Mouse (Mus musculus): ENCODE results near the gene Dync1h1.
"Not testable (repeated sequence)": the region's sequence is repeated elsewhere in the genome, so short reads cannot be mapped to it uniquely, and the experiment has no call there.

The Dync1h1 gene

GRCm38 (mm10) chr12:110693378-110693777, 92.1 kb downstream of the Dync1h1 start:
- in situ Hi-C loops (cut with MboI, MseI): not testable (repeated sequence)

DNA sequence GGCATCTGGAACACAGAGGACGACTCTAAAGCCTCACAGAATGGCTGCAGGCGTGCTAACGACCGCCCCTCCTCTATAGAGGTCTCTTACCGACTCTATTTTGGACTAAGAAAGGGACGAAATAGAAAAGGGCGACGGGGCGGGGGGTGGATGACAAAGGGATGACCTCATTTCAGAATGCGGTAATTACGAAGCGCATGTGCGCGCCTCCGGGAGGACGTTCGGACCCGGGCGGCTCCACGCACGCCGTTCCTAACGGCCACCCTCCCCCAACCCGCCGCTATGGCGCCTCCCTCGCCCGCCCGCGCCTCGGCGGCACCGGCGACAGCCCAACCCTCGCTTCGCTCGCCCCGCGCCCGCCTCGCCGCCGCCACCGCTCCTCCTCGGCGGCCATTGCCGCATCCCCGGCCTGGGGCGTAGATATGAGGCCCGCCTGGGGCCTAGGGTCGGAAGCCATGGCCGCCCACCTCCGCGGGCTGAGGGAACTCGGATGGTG, 94.5 kb downstream of the Dync1h1 start:
- in situ Hi-C loops (cut with MboI, MseI): no loop called here

DNA sequence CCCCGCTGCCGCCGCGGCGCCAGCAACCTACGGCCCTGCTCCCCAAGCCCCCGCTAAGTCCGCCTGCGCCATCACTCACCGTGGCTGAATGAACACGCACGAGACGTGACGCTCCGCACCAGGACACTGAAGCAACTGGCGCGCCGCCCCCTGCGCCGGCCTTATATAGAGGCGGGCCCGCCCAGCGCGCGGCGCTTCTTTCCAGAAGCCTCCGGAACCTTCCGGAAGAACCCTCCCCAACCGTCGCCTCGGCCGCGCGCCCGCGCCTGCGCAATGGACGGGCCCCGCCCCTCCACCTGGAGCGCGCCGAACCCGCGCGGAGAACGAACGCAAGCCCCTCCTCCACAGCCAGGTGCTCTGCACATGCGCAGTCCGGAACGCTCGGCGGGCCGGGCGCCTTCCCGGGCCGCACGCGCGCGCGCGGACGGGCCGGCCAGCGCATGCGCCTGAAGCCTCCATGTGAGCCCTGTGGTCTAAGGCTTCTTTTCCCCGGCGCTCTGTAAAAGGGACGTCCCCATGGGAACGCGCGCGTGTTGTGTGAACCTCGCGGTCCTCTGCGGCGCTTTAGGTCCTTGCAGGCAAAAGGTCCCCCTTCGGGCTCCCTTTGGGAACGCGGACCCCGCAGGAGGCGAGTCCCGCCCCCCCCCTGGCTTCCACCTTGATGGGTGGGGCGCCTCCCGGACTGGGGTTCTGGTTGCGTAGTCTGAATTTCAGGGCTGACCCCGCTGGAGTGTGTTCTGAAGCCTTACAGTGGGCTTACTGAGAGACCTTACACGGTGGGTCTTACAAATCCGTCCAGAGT, 95.1 kb downstream of the Dync1h1 start:
- in situ Hi-C loops (cut with MboI, MseI): no loop called here

DNA sequence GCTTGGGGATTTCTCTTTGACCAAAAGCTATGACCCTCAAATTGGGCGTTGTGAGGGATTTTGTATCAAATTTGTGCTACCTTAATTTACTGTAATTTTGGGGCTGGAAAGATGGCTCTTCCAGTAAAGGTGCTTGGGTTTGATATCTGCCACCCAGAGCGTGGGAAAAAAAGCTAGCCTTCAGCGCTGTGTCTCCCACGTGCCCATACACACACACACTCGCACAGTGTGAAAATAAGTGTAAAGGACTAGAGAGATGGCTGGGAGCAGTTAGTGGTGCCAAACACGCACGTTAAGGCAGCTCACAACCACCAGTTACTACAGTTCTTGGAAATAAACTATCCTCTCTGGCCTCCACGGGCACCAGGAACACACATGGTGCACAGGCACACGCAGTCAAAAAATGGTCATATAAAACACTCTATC, 95.7 kb downstream of the Dync1h1 start:
- in situ Hi-C loops (cut with MboI, MseI): no loop called here

DNA sequence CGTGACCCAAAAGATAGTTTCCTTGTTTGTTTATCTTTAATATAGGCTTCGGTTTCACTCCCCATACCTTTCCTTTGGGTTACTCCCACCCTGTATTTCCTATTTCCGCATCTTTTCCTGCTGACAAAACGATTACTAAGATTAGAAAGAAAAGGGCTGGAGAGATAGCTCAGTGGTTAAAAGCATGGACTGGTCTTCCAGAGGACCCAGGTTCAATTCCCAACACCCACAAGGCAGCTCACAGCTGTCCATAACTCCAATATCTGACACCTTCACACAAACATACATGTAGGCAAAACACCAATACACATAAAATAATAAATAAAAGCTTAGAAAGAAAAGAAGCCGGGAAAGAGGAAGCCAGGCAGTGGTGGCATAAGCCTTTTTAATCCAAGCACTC, 96.2 kb downstream of the Dync1h1 start:
- in situ Hi-C loops (cut with MboI, MseI): no loop called here

DNA sequence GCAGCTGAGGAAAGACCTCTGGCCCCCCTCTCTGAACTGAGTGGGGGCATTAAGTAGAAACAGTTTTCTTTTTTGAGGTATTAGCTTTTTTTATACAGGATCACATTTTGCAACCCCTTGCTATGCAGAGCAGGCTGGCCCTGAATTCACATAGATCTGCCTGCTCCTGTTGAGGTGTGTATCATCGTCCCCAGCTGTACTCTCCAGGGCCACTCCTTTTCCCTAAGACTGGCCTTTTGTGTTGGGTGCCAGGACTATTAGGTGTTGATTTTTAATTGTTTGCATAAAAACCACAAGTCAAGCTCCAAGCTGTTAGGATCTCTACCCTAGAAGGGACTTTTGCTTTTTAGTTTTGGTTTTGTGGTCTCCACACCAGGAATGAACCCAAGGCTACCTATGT, 96.8 kb downstream of the Dync1h1 start:
- in situ Hi-C loops (cut with MboI, MseI): no loop called here

DNA sequence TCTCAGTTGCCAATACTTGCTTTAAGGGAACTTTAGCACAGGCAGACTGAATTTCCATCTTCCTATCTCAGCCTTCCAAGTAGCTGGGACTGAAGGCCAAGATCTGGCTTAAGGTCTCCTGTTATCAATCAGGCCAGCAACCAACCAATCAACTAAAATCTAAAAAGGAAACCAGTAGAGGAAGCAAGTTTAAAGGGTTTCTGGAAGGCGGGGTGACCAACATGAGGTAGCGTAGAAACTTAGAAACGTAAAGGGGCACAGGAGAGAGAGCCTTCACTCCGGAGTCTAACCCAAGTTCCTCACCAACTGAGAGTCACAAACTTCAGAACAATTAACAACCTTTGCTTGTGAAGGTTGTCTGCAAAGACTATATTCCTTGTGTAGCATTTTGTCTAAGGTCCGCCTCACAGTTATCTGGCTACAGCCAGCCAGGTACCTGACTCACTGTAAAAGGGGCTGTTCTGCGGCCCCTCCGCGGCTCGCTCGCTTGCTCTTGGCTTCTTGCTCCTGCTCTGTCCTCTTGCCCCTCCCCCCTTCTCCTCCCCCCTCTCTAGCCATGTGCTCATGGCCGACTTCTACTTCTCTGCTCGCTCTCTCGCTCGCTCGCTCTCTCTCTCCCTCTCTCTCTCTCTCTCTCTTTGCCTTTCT, 97.4 kb downstream of the Dync1h1 start:
- in situ Hi-C loops (cut with MboI, MseI): no loop called here

- in situ Hi-C loops (cut with MboI, MseI): no loop called here
Measured at GRCm38 (mm10) chr12:110699171-110699547, 97.9 kb downstream of the Dync1h1 start.

GRCm38 (mm10) chr12:110700730-110701129, 99.5 kb downstream of the Dync1h1 start:
- in situ Hi-C loops (cut with MboI, MseI): no loop called here

DNA sequence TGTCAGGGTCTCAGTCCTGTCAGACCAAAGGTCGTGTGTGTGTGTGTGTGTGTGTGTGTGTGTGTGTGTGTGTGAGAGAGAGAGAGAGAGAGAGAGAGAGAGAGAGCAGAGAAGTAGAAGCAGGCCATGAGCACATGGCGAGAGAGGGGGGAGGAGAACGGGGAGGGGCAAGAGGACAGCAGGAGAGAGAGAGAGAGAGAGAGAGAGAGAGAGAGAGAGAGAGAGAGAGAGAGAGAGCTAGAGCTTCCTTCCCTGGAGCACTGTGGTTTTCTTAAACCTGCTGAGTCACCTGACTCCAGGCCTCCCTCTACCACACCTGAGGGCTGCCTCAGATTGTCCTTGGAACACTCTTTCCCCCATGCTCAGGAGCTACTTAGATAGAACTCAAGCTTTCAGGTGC, 100.1 kb downstream of the Dync1h1 start:
- in situ Hi-C loops (cut with MboI, MseI): not testable (repeated sequence)

DNA sequence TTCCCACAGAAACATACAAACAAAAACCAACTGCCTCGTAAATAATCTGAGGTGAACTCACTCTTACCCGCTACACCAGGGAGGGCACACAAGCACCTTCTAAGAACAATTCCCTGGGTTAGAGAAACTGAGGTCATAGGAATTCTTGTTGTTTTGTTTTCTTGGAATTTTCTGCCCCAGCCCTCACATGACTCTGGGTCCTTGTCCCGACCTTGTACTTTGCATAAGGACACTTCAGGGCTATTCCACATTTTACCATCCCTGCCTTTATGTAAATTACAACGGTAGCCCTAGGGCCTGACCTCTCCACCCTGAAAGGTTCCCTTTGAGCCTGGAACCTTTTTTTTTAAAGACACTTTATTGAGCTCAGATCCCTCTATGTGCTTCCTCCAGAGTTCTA, 101.3 kb downstream of the Dync1h1 start, which contains the start of gene Hsp90aa1:
Gene Hsp90aa1, minus strand, starts transcription at position 173 of the 400 bp plus-strand sequence.
- in situ Hi-C loops (cut with MboI, MseI): no loop called here

DNA sequence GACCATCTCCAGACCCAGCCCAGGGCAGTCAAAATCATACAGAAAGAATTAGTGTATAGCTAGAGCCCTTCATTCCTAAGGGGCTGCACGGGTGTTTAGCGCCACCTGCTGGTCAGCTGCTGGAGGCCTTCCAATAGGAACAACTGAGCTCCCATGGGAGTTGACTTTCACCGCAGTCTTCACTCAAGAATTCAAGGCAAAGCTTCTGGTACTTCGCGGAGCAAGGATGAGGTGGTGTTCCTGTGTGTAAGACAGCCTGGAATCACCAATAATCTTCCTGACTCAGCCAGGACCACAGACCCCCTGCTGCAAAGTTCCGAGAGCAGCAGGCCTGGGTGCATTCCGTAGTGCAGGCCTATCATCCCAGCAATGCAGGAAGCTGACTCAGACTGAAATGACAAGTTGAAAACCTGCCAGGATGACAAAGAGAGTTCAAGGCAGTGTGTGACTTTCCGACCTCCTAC, 101.8 kb downstream of the Dync1h1 start:
- in situ Hi-C loops (cut with MboI, MseI): no loop called here

GRCm38 (mm10) chr12:110703682-110704081, 102.4 kb downstream of the Dync1h1 start:
- in situ Hi-C loops (cut with MboI, MseI): no loop called here

- in situ Hi-C loops (cut with MboI, MseI): not testable (repeated sequence)
Measured at GRCm38 (mm10) chr12:110705419-110705818, 104.2 kb downstream of the Dync1h1 start.

DNA sequence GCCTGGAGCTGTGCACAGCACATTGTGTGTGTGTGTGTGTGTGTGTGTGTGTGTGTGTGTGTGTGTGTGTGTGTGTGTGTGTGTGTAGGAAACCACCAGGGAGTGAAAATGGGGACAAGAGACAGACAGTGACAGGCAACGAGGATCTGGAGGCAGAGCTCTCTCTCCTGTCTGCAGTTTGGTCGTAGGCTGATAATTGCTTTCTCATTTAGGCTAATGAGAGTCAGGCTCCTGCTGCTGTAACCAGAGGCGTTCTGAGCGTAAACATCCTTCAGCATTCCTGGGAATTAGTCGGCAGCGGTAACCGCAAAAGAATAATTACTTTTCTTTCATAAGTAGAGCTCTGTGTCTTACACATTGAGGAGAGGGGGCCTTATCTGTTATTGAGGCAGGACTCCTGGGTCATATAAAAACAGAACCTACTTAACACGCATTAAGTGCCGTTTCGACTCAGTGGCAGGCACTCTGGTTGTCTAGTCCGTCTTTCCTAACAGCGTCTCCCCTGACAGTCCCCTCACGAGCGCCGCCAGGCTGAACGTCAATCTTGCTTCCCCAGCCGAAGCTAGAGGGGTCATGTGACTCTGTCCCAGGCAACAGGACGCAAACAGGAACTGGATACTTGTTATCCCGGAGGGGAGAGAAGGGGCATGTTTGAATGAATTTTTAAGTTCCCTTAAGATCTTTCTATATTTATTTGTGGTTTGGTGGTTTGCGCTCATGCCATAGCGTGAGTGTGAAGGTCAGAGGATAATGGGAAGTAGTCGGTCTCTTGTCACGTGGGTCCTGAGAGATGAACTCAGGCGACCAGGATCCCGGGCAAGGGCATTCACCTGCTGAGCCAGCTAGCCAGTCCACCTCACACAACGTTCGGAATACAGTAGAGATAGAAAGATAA, 105.3 kb downstream of the Dync1h1 start:
- in situ Hi-C loops (cut with MboI, MseI): no loop called here

DNA sequence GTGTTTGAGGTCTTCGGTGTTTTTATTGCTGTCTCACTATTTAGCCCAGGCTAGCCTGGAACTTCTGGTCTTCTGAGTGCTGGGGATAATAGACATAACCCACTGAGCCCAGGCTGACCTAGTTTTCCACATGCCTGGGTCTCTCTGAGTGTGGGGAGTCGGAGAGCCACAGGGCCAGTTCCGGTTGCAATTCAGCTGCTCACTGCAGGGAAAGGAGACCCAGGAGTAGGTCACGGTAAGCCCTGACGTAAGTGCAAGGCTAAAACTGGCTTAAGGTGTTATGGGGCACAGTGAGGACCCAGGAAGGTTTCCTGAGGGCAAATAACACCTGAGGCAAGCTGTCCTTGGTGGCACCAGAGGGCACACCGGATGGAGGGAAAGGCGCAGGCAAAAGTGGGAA, 106.2 kb downstream of the Dync1h1 start:
- in situ Hi-C loops (cut with MboI, MseI): no loop called here

DNA sequence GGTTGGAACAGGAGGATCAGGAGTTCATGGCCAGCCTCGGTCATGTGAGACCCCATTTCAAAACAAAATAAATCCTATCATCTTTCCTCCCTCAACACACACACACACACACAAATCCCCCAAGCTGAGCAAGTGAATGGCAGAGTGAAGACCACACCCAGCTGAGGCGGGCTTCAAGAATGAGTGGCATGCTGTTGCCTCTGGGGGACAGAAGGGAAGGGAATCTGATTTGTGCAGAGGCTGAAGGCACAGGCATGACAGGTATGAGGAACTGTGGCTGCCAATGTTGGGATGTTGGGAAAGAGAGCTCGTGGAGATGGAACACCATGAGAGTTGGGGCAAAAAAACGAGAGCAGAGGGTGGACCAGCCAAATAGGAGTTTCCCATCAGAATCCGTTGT, 110.0 kb downstream of the Dync1h1 start:
- in situ Hi-C loops (cut with MboI, MseI): loop anchor here (10.0 kb wide), 1 partner anchor 134 kb away; the partner anchor contains the start of gene Mok

DNA sequence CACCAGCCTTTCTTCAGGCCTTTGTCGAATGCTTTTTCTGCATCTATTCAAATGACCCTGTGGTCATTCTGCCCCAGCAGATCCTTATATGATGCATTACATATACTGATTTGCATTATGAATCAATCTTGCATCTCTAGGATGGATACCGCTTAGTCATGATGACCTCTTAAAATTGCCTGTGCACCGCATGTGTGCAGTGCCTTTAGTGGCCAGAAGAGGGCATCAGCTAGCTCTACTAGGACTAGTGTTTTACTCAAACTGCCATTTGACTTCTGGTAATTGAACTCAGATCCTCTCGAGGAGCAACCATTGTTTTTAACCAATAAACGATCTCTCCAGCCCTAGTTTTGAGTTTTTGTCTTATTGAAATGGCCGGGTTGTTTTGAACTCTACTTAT, 112.5 kb downstream of the Dync1h1 start:
- in situ Hi-C loops (cut with MboI, MseI): loop anchor here (10.0 kb wide), 1 partner anchor 131 kb away; the partner anchor contains the start of gene Mok

GRCm38 (mm10) chr12:110714215-110714614, 113.0 kb downstream of the Dync1h1 start:
- in situ Hi-C loops (cut with MboI, MseI): loop anchor here (10.0 kb wide), 1 partner anchor 131 kb away; the partner anchor contains the start of gene Mok

- in situ Hi-C loops (cut with MboI, MseI): loop anchor here (10.0 kb wide), 1 partner anchor 129 kb away; the partner anchor contains the start of gene Mok
Measured at GRCm38 (mm10) chr12:110716004-110716403, 114.8 kb downstream of the Dync1h1 start.

All from regulatory T cell (primary cell).